Mouse (Mus musculus): ENCODE results near the gene Fyb2.

GRCm38 (mm10) chr4:104935436-104935835 lies 22.2 kb downstream of the Fyb2 start:
- TF ChIP-seq CTCF (IDR thresholded peaks at IDR 0.05; ENCODE audit: extremely low read depth, insufficient read depth, insufficient read length, insufficient replicate concordance) (no peak), POLR2A (IDR thresholded peaks at IDR 0.05; ENCODE audit: low read depth, low read length) (no peak)
